Mouse (Mus musculus): Measurements from ENCODE around the gene Slc35e4. TPM values are rescaled to one million over a fixed set of nuclear protein-coding genes. Genes with fewer than 3 reads are reported as not detected.
"Not testable (repeated sequence)": the region's sequence is repeated elsewhere in the genome, so short reads cannot be mapped to it uniquely, and the experiment has no call there.

The Slc35e4 gene
- total RNA-seq, 1 experiment from 2014 or later = 2.9 TPM

GRCm38 (mm10) chr11:3921281-3921850, 6.9 kb upstream of the Slc35e4 start:
- ATAC-seq (ENCODE audit: extremely low read depth, insufficient number of reproducible peaks, low FRiP score, poor library complexity, severe bottlenecking) = peak; percentile 72

GRCm38 (mm10) chr11:3920476-3920875, 6.0 kb upstream of the Slc35e4 start:
- no peak for ATAC-seq (ENCODE audit: extremely low read depth, insufficient number of reproducible peaks, low FRiP score, poor library complexity, severe bottlenecking)

GRCm38 (mm10) chr11:3918738-3919137, 4.3 kb upstream of the Slc35e4 start:
- ATAC-seq (ENCODE audit: extremely low read depth, insufficient number of reproducible peaks, low FRiP score, poor library complexity, severe bottlenecking) = no peak

- peak; percentile 60 for ATAC-seq (ENCODE audit: extremely low read depth, insufficient number of reproducible peaks, low FRiP score, poor library complexity, severe bottlenecking)
These were observed 952 bp downstream of the Slc35e4 start for GRCm38 (mm10) chr11:3913316-3914108.

GRCm38 (mm10) chr11:3912875-3913271, 1.6 kb downstream of the Slc35e4 start:
- no peak for ATAC-seq (ENCODE audit: extremely low read depth, insufficient number of reproducible peaks, low FRiP score, poor library complexity, severe bottlenecking)

GRCm38 (mm10) chr11:3912100-3912874, 2.2 kb downstream of the Slc35e4 start:
- ATAC-seq (ENCODE audit: extremely low read depth, insufficient number of reproducible peaks, low FRiP score, poor library complexity, severe bottlenecking) = no peak

- not testable (repeated sequence) for ATAC-seq (ENCODE audit: extremely low read depth, insufficient number of reproducible peaks, low FRiP score, poor library complexity, severe bottlenecking)
These were observed 3.0 kb downstream of the Slc35e4 start for GRCm38 (mm10) chr11:3911440-3911839.

GRCm38 (mm10) chr11:3910513-3911310, 3.8 kb downstream of the Slc35e4 start:
- ATAC-seq (ENCODE audit: extremely low read depth, insufficient number of reproducible peaks, low FRiP score, poor library complexity, severe bottlenecking) = no peak

- ATAC-seq (ENCODE audit: extremely low read depth, insufficient number of reproducible peaks, low FRiP score, poor library complexity, severe bottlenecking) = no peak
These were observed 5.2 kb downstream of the Slc35e4 start for GRCm38 (mm10) chr11:3909236-3909635.

- ATAC-seq (ENCODE audit: extremely low read depth, insufficient number of reproducible peaks, low FRiP score, poor library complexity, severe bottlenecking) = no peak
These were observed 9.0 kb downstream of the Slc35e4 start for GRCm38 (mm10) chr11:3905446-3905845.

GRCm38 (mm10) chr11:3904673-3905072, 9.8 kb downstream of the Slc35e4 start:
- ATAC-seq (ENCODE audit: extremely low read depth, insufficient number of reproducible peaks, low FRiP score, poor library complexity, severe bottlenecking) = no peak

- ATAC-seq (ENCODE audit: extremely low read depth, insufficient number of reproducible peaks, low FRiP score, poor library complexity, severe bottlenecking) = no peak
These were observed 11.4 kb downstream of the Slc35e4 start for GRCm38 (mm10) chr11:3903046-3903445.

- no peak for ATAC-seq (ENCODE audit: extremely low read depth, insufficient number of reproducible peaks, low FRiP score, poor library complexity, severe bottlenecking)
These were observed 11.9 kb downstream of the Slc35e4 start for GRCm38 (mm10) chr11:3902516-3902915.

GRCm38 (mm10) chr11:3900296-3900695, 14.2 kb downstream of the Slc35e4 start:
- no peak for ATAC-seq (ENCODE audit: extremely low read depth, insufficient number of reproducible peaks, low FRiP score, poor library complexity, severe bottlenecking)

- ATAC-seq (ENCODE audit: extremely low read depth, insufficient number of reproducible peaks, low FRiP score, poor library complexity, severe bottlenecking) = no peak
These were observed 18.5 kb downstream of the Slc35e4 start for GRCm38 (mm10) chr11:3895933-3896332.

GRCm38 (mm10) chr11:3895458-3895857, 19.0 kb downstream of the Slc35e4 start:
- ATAC-seq (ENCODE audit: extremely low read depth, insufficient number of reproducible peaks, low FRiP score, poor library complexity, severe bottlenecking) = no peak

GRCm38 (mm10) chr11:3894406-3895281, 19.8 kb downstream of the Slc35e4 start, which contains the start of the genes 4921536K21Rik and Dusp18:
TSS of gene 4921536K21Rik (minus strand) at chr11:3895098.
TSS of gene Dusp18 (plus strand) at chr11:3895240.
- peak; percentile 95 for ATAC-seq (ENCODE audit: extremely low read depth, insufficient number of reproducible peaks, low FRiP score, poor library complexity, severe bottlenecking)

GRCm38 (mm10) chr11:3893970-3894369, 20.5 kb downstream of the Slc35e4 start:
- ATAC-seq (ENCODE audit: extremely low read depth, insufficient number of reproducible peaks, low FRiP score, poor library complexity, severe bottlenecking) = no peak

All from neutrophil, adult 5-6 weeks (primary cell).